Mouse (Mus musculus) CD4-positive, CD25-positive, alpha-beta regulatory T cell, adult 4 months (primary cell): ENCODE results near the gene Lipe. TPM values are rescaled to one million over a fixed set of nuclear protein-coding genes. Genes with fewer than 3 reads are reported as not detected.

ENCODE experiments used
- ATAC-seq: one replicate; pipeline ENCODE4 v1.8.0; 2017
- polyA plus RNA-seq, 2 experiments: library from polyadenylated mRNA; unstranded; fragments of 100-300 nt; shearing (Covaris generic); gene quantifications; one replicate each; pipeline ENCODE4 v1.2.1; 2017

Lipe gene
- polyA plus RNA-seq, 2 experiments from 2014 or later = 14.2 to 24.4 TPM

DNA sequence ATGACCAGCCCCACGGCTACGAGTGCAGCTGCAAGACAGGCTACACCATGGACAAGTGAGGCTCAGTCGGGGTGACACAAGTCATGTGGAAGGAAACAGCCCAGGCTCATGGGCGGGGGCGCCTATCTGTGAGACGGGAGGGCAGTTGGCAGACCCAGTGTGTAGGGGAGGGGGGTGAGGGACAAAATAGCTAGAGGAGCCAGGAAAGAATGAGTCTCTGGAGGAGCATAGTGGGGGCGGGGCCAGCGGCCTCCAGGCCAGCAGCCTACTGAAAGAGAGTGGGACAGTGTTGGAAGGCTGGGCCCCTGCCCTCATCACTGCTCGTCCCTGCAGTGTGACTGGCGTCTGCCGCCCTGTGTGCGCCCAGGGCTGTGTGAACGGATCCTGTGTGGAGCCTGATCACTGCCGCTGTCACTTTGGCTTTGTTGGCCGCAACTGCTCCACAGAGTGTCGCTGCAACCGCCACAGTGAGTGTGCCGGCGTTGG is 39.7 kb downstream of the Lipe start:
- no peak for ATAC-seq

DNA sequence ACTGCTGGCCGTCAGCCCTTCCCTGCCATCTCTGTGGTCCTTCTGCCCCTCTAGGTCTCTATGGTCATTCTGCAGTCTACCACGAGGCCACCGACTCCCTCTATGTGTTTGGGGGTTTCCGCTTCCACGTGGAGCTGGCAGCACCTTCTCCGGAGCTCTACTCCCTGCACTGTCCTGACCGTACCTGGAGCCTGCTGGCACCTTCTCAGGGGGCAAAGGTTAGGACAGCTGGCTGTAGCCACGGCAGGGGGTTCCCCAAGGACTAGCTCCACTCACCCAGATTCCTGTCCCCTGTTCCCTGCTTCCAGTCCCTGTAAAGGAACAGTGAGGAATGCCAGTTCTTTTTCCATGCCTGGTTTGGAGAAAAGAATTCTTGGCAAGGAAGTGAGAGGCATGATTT is 49.6 kb downstream of the Lipe start:
- ATAC-seq = no peak

DNA sequence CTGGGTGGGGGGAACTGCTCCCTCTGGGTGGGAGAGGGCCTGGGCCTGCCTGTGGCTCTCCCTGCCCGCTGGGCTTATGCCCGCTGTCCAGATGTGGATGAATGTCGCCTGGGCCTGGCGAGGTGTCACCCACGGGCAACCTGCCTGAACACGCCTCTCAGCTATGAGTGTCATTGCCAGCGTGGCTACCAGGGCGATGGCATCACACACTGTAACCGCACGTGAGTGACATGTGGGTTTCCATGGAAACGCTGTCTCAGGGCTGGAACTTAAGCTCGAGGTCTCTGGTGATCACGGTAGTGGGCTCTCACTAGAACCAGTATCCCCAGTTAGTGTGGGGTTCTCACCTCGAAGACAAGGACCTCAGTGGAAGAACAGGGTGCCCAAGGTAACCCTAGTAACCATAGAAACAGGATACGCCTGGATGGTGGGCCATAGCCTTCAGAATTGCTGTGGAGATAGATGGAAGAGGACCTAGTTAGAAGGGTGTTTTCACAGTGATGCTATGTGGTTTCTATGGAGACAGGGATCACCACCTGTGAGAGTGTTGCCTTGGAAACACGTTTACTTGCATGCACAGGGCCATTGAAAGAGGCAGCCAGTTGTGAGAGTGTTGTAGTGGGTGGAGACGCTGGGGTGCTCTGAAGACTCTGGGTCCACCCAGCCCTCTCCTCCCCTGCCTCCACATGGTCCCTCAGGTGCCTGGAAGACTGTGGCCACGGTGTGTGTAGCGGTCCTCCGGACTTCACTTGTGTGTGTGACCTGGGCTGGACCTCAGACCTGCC is 57.3 kb downstream of the Lipe start:
- ATAC-seq = no peak

DNA sequence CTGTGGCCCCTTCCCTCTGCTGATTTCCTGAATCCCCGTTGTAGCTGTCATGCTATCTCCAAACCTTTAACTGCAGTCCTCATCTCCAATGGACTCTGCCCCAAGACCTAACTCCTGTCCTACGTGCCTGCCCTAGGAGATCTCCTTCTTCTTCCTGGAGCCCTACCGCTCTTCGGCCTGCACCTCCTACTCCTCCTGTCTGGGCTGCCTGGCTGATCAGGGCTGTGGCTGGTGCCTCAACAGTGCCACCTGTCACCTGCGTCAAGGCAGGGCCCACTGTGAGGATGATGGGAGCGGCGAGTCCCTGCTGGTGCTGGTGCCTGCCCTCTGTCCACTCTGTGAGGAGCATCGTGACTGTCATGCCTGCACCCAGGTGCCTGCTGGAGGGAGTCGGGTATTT is 59.2 kb downstream of the Lipe start:
- no peak for ATAC-seq

DNA sequence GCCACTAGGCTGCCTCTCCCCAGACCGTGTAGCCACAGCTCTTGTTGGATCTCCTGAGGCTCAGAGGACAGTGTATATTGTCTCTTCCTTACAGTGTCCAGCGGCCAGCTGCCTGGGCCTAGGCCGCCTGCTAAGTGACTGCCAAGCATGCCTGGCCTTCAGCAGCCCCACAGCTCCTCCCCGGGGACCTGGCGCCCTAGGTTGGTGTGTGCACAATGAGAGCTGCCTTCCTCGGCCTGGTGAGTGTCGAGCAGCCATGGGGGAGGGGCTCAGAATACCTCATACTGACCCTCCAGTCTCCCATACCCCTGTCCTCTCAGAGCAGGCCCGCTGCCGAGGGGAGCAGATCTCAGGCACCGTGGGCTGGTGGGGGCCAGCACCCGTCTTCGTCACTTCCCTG is 64.0 kb downstream of the Lipe start:
- ATAC-seq = no peak

GRCm38 (mm10) chr7:25333596-25334307 is 64.8 kb downstream of the Lipe start:
- ATAC-seq = no peak

Other genes starting within 250 kb of the Lipe start
- 10 to 100 TPM; 25.9 to 29.4 TPM for gene Pou2f2, start 219.0 kb downstream of the Lipe start, polyA plus RNA-seq
- 10 to 100 TPM; 23.6 to 29.8 TPM for gene Dedd2, start 178.1 kb downstream of the Lipe start, polyA plus RNA-seq
- 1 to 10 TPM; 2.8 to 3.0 TPM for gene Zfp526, start 177.3 kb downstream of the Lipe start, polyA plus RNA-seq
- 10 to 100 TPM in 1 of 2 experiments, 1 to 10 TPM in 1; 8.9 to 11.3 TPM for gene Gsk3a, start 160.9 kb downstream of the Lipe start, polyA plus RNA-seq
- under 1 TPM; 0.22 to 0.42 TPM for gene Erf, start 147.9 kb downstream of the Lipe start, polyA plus RNA-seq
- 10 to 100 TPM; 24.1 to 27.2 TPM for gene Cic, start 131.0 kb downstream of the Lipe start, polyA plus RNA-seq
- 10 to 100 TPM; 23.6 to 42.6 TPM for gene Pafah1b3, start 100.7 kb downstream of the Lipe start, polyA plus RNA-seq
- gene Prr19, start 97.3 kb downstream of the Lipe start, polyA plus RNA-seq = not detected
- gene Tmem145, start 92.6 kb downstream of the Lipe start, polyA plus RNA-seq = not detected
- under 1 TPM; 0.10 to 0.11 TPM for gene Megf8, start 81.5 kb downstream of the Lipe start, polyA plus RNA-seq
- gene Cnfn, start 29.0 kb downstream of the Lipe start, polyA plus RNA-seq = not detected
- not detected for gene Cxcl17, start 14.2 kb upstream of the Lipe start, polyA plus RNA-seq
- 1 to 10 TPM in 1 of 2 experiments, not detected in 1; 1.2 TPM for gene Ceacam1, start 78.9 kb upstream of the Lipe start, polyA plus RNA-seq
- gene Ceacam2, start 141.1 kb upstream of the Lipe start, polyA plus RNA-seq = not detected
- gene Erich4, start 217.2 kb upstream of the Lipe start, polyA plus RNA-seq = not detected
- gene Dmac2, start 220.7 kb upstream of the Lipe start, polyA plus RNA-seq = 10 to 100 TPM; 44.2 to 66.2 TPM
- under 1 TPM; 0.27 to 0.81 TPM for gene B3gnt8, start 227.9 kb upstream of the Lipe start, polyA plus RNA-seq